Mouse (Mus musculus) bone marrow, adult 2 months (tissue): ENCODE results near the gene Usp18.

Source experiments
- CTCF ChIP-seq: fragments of 200-500 bp; IDR thresholded peaks from 2 replicates; pipeline ENCODE4 v1.5.1; 2011; ENCODE audit warnings: low read length, control low read depth; ENCODE audit not compliant: control insufficient read depth, insufficient read depth
- POLR2A ChIP-seq: fragments of 200-500 bp; IDR thresholded peaks from 2 replicates; pipeline ENCODE4 v1.6.1; 2011; ENCODE audit warnings: low read depth, mild to moderate bottlenecking, control low read depth, low read length, borderline replicate concordance; ENCODE audit not compliant: control insufficient read depth

GRCm38 (mm10) chr6:121304630-121305029 lies 58.9 kb downstream of the Usp18 start:
- no peak for TF ChIP-seq POLR2A
- TF ChIP-seq CTCF, result no peak
